Mouse (Mus musculus) stomach, postnatal 0 days (tissue): ENCODE results near the gene Cela1. TPM values are rescaled to one million over a fixed set of nuclear protein-coding genes. Genes with fewer than 3 reads are reported as not detected.

Source experiments
- ATAC-seq: fragments of 200-750 bp; cut with Nextera tagmentation; 2 replicates; pipeline ENCODE4 v1.8.0; 2017; ENCODE audit not compliant: low FRiP score, low TSS enrichment
- DNase-seq: peaks from one replicate; pipeline ENCODE4 v3.0.0-alpha.2; 2016; ENCODE audit warnings: low spot score
- H3K27ac ChIP-seq: fragments of 300-500 bp; sonication (generic); replicated peaks from 2 replicates; pipeline ENCODE4 v1.5.1; 2014; ENCODE audit warnings: mild to moderate bottlenecking, control low read depth
- H3K27me3 ChIP-seq: fragments of 300-500 bp; sonication (generic); 2 replicates; pipeline ENCODE4 v1.6.1; 2014; ENCODE audit warnings: low read length; ENCODE audit not compliant: control insufficient read depth, insufficient read depth
- H3K36me3 ChIP-seq: fragments of 300-500 bp; sonication (generic); 2 replicates; pipeline ENCODE4 v1.6.1; 2014; ENCODE audit warnings: low read length, mixed read lengths; ENCODE audit not compliant: control insufficient read depth, insufficient read depth
- H3K4me1 ChIP-seq: fragments of 300-500 bp; sonication (generic); replicated peaks from 2 replicates; pipeline ENCODE4 v1.6.1; 2014; ENCODE audit warnings: antibody characterized with exemption; ENCODE audit not compliant: control insufficient read depth, insufficient read depth
- H3K4me2 ChIP-seq: fragments of 300-500 bp; sonication (generic); replicated peaks from 2 replicates; pipeline ENCODE4 v1.6.1; 2014; ENCODE audit warnings: low read depth, mild to moderate bottlenecking, control low read depth, moderate library complexity
- H3K4me3 ChIP-seq: fragments of 300-500 bp; sonication (generic); 2 replicates; pipeline ENCODE4 v1.5.1; 2014; ENCODE audit warnings: low read depth, low read length, control low read depth
- H3K9ac ChIP-seq: fragments of 300-500 bp; sonication (generic); 2 replicates; pipeline ENCODE4 v1.6.1; 2014; ENCODE audit warnings: mild to moderate bottlenecking, low read length, control low read depth, mixed read lengths
- H3K9me3 ChIP-seq: fragments of 300-500 bp; sonication (generic); 2 replicates; pipeline ENCODE4 v1.6.1; 2016; ENCODE audit warnings: low read length; ENCODE audit not compliant: control insufficient read depth
- CTCF ChIP-seq: IDR thresholded peaks from 2 replicates; pipeline ENCODE4 v1.5.1; 2016; ENCODE audit warnings: antibody characterized with exemption, low read depth, mild to moderate bottlenecking, moderate library complexity
- EP300 ChIP-seq: optimal IDR thresholded peaks from 2 replicates; pipeline ENCODE3; 2016; ENCODE audit warnings: antibody characterized with exemption
- WGBS: fragments of 180-500 bp; shearing (Covaris S2); extraction: QIAGEN DNeasy Blood & Tissue Kit; methylation state at CpG from one replicate; pipeline ENCODE4 v1.1.7; 2014; 5-methylcytosine and 5-hydroxymethylcytosine counted together
- polyA plus RNA-seq: library from polyadenylated mRNA; unstranded; fragments of >200 nt; fragmentation: Nextera tagmentation; extraction: Ambion mirVana; gene quantifications from 2 replicates; pipeline ENCODE4 v1.2.1, GENCODE M21; 2015

The Cela1 gene
- polyA plus RNA-seq, 1 experiment from 2014 or later: 24.1 TPM

- no peak for ATAC-seq
Measured at GRCm38 (mm10) chr15:100715399-100715993, 27.8 kb upstream of the Cela1 start.

GRCm38 (mm10) chr15:100714470-100714869, 26.7 kb upstream of the Cela1 start:
- 83% methylated on average over 8 of the region's 8 CpGs for WGBS
- TF ChIP-seq EP300: no peak
- no peak for TF ChIP-seq CTCF
- no peak overlapping the region for H3K4me3 ChIP-seq
- no peak overlapping the region for H3K4me2 ChIP-seq
- ATAC-seq: no peak
- H3K36me3 ChIP-seq: no peaks in the 10 kb centered on the region
- no peak overlapping the region for H3K27ac ChIP-seq
- no peaks in the 10 kb centered on the region for H3K4me1 ChIP-seq
- H3K9ac ChIP-seq: no peak overlapping the region
- H3K9me3 ChIP-seq: no peaks in the 10 kb centered on the region
- DNase-seq: no peak
- H3K27me3 ChIP-seq: no peaks in the 10 kb centered on the region

More at GRCm38 (mm10) chr15:100715399-100715993, 27.8 kb upstream of the Cela1 start:
- WGBS: 57% methylated on average over 9 of the region's 9 CpGs
- Histone ChIP-seq H3K27me3 (no peaks in the 10 kb centered on the region), H3K4me3 (no peak overlapping the region), H3K4me2 (no peak overlapping the region), H3K9ac (no peak overlapping the region), H3K9me3 (no peaks in the 10 kb centered on the region), H3K4me1 (no peaks in the 10 kb centered on the region), H3K27ac (no peak overlapping the region), H3K36me3 (no peaks in the 10 kb centered on the region)
- DNase-seq: no peak
- TF ChIP-seq EP300: no peak
- TF ChIP-seq CTCF: no peak

- H3K4me1 ChIP-seq: no peaks in the 10 kb centered on the region
- H3K9me3 ChIP-seq: no peaks in the 10 kb centered on the region
- no peaks in the 10 kb centered on the region for H3K36me3 ChIP-seq
- no peak overlapping the region for H3K4me3 ChIP-seq
- no peak overlapping the region for H3K9ac ChIP-seq
- no peak for ATAC-seq
- DNase-seq: no peak
- no peak overlapping the region for H3K4me2 ChIP-seq
- no peaks in the 10 kb centered on the region for H3K27me3 ChIP-seq
- no peak for TF ChIP-seq EP300
- TF ChIP-seq CTCF: no peak
- WGBS: 58% methylated on average over 6 of the region's 6 CpGs
- H3K27ac ChIP-seq: no peak overlapping the region
Measured at GRCm38 (mm10) chr15:100710838-100711237, 23.1 kb upstream of the Cela1 start.

- Histone ChIP-seq H3K4me1 (no peaks in the 10 kb centered on the region), H3K27ac (no peak overlapping the region), H3K27me3 (0 out of 2 replicates have a peak, but pooled peaks cover 2% of the 10 kb centered on the region), H3K9me3 (no peaks in the 10 kb centered on the region), H3K4me3 (no peak overlapping the region), H3K9ac (no peak overlapping the region), H3K4me2 (no peak overlapping the region), H3K36me3 (no peaks in the 10 kb centered on the region)
- ATAC-seq (no peak), DNase-seq (no peak)
- WGBS: 64% methylated on average over 8 of the region's 8 CpGs
- TF ChIP-seq CTCF (no peak), EP300 (no peak)
Measured at GRCm38 (mm10) chr15:100708433-100709078, 20.8 kb upstream of the Cela1 start.

- H3K27me3 ChIP-seq: 0 out of 2 replicates have a peak, but pooled peaks cover 2% of the 10 kb centered on the region
- DNase-seq (no peak), ATAC-seq (no peak)
- H3K4me1 ChIP-seq: no peaks in the 10 kb centered on the region
- 75% methylated on average over 8 of the region's 8 CpGs for WGBS
- H3K36me3 ChIP-seq: no peaks in the 10 kb centered on the region
- H3K9me3 ChIP-seq: no peaks in the 10 kb centered on the region
- H3K27ac ChIP-seq: no peak overlapping the region
- H3K4me3 ChIP-seq: no peak overlapping the region
- TF ChIP-seq CTCF: no peak
- TF ChIP-seq EP300: no peak
- no peak overlapping the region for H3K4me2 ChIP-seq
- H3K9ac ChIP-seq: no peak overlapping the region
Measured at GRCm38 (mm10) chr15:100706226-100706625, 18.5 kb upstream of the Cela1 start.

- Histone ChIP-seq H3K4me3 (no peak overlapping the region), H3K4me1 (no peaks in the 10 kb centered on the region), H3K4me2 (no peak overlapping the region), H3K36me3 (no peaks in the 10 kb centered on the region), H3K9me3 (no peaks in the 10 kb centered on the region), H3K27ac (no peak overlapping the region), H3K9ac (no peak overlapping the region), H3K27me3 (0 out of 2 replicates have a peak, but pooled peaks cover 2% of the 10 kb centered on the region)
- TF ChIP-seq EP300 (no peak), CTCF (no peak)
- 94% methylated on average over 1 of the region's 1 CpGs for WGBS
- no peak for ATAC-seq
- no peak for DNase-seq
Measured at GRCm38 (mm10) chr15:100705376-100705775, 17.7 kb upstream of the Cela1 start.
